36 mouse cellular contexts compared by ENCODE assay signal in the genomic region with DNA sequence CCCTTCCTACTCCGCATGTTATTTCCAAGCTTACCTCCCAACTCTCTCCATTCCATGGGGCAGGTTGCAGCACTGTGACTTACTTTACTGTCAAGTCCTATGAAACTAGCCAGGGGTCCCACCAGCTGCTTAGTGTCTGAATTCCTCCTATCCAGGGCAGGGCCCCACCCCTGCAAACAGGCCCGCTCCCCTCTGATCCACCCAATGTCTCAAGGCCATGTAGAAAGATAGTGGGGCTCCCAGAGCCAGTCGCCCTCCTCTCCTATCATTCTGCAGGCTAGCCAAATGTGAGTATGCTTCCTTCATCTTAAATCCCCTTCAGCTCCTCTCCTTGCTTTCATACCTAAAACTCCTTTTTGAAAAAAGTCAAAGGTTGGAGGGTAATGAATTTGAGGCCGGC.
"Had no signal": no experiment of that assay in that cellular context is flagged by ENCODE, and none has a peak within 500 bp of the region (broad histone marks: within the 10 kb centered on the region; RNA-seq: fewer than 3 reads in every experiment).

No protein-coding gene starts in this region.

- H3K4me1 ChIP-seq: heart, embryonic 10.5 days; heart, embryonic 12.5 days; heart, embryonic 13.5 days; heart, embryonic 15.5 days; hindbrain, embryonic 10.5 days; hindbrain, embryonic 12.5 days; hindbrain, embryonic 13.5 days; hindbrain, embryonic 15.5 days; intestine, embryonic 15.5 days; kidney, embryonic 15.5 days had no signal

- DNase-seq: heart, adult 2 months; heart, postnatal 10 days; heart, postnatal 14 days; heart, postnatal 36 days; heart, postnatal 4 days; kidney, adult 11 months; kidney, adult 18-20 months; kidney, adult 2 months; kidney, adult 8-10 months; kidney, adult 9 months; kidney, postnatal 10 days; kidney, postnatal 14 days; kidney, postnatal 25 days; kidney, postnatal 36 days; kidney, postnatal 4 days; layer of hippocampus, adult 9-11 months; layer of hippocampus, postnatal 36 days had no signal

- H3K27ac ChIP-seq: heart, adult 2 months; heart, embryonic 10.5 days; heart, embryonic 13.5 days; heart, embryonic 15.5 days; hindbrain, embryonic 10.5 days; hindbrain, embryonic 12.5 days; hindbrain, embryonic 13.5 days; hindbrain, embryonic 14.5 days; hindbrain, embryonic 15.5 days; hindbrain, postnatal 0 days; intestine, embryonic 15.5 days; kidney, embryonic 15.5 days; kidney, postnatal 0 days; layer of hippocampus, adult 2 months had no signal

- H3K9me3 ChIP-seq: heart, embryonic 10.5 days; heart, embryonic 12.5 days; heart, embryonic 13.5 days; heart, embryonic 15.5 days; hindbrain, embryonic 10.5 days; hindbrain, embryonic 12.5 days; hindbrain, embryonic 13.5 days; hindbrain, embryonic 15.5 days; intestine, embryonic 15.5 days; kidney, embryonic 15.5 days had no signal

- H3K9ac ChIP-seq: heart, embryonic 12.5 days; heart, embryonic 13.5 days; heart, embryonic 15.5 days; hindbrain, embryonic 12.5 days; hindbrain, embryonic 13.5 days; hindbrain, embryonic 14.5 days; hindbrain, embryonic 15.5 days; intestine, embryonic 15.5 days; kidney, embryonic 15.5 days had no signal

- H3K4me2 ChIP-seq: heart, embryonic 11.5 days; heart, embryonic 12.5 days; heart, embryonic 13.5 days; heart, embryonic 15.5 days; hindbrain, embryonic 12.5 days; hindbrain, embryonic 13.5 days; hindbrain, embryonic 14.5 days; hindbrain, embryonic 15.5 days; intestine, embryonic 15.5 days; kidney, embryonic 15.5 days had no signal

- H3K27me3 ChIP-seq: heart, embryonic 12.5 days; heart, embryonic 13.5 days; heart, embryonic 15.5 days; hindbrain, embryonic 12.5 days; hindbrain, embryonic 13.5 days; hindbrain, embryonic 15.5 days; intestine, embryonic 15.5 days; kidney, embryonic 15.5 days had no signal

- H3K4me3 ChIP-seq: heart, adult 2 months; heart, embryonic 10.5 days; heart, embryonic 12.5 days; heart, embryonic 13.5 days; heart, embryonic 15.5 days; hindbrain, embryonic 10.5 days; hindbrain, embryonic 12.5 days; hindbrain, embryonic 13.5 days; hindbrain, embryonic 15.5 days; intestine, embryonic 15.5 days; kidney, embryonic 15.5 days; layer of hippocampus, adult 2 months had no signal

- ATAC-seq: hindbrain, embryonic 16.5 days; hindbrain, postnatal 0 days; inflammation-experienced regulatory T-cells, adult 6 months; intestine, embryonic 15.5 days; intestine, embryonic 16.5 days; intestine, postnatal 0 days had no signal
